Mouse (Mus musculus): ENCODE results near the gene Gm7029. TPM values are rescaled to one million over a fixed set of nuclear protein-coding genes. Genes with fewer than 3 reads are reported as not detected.
"Not testable (repeated sequence)": the region's sequence is repeated elsewhere in the genome, so short reads cannot be mapped to it uniquely, and the experiment has no call there.

The Gm7029 gene
- polyA plus RNA-seq (2015; fragmentation: Nextera tagmentation; extraction: Ambion mirVana) = not detected in 2 replicates

GRCm38 (mm10) chr17:33873537-33873936 lies at the start of gene Gm7029:
Gene Gm7029, plus strand, starts transcription at chr17:33873837.
- not testable (repeated sequence) for H3K27ac ChIP-seq; H3K36me3 ChIP-seq; H3K27me3 ChIP-seq (replicated peaks); H3K9me3 ChIP-seq; ATAC-seq (ENCODE audit: insufficient read depth, low FRiP score, low read depth); H3K4me3 ChIP-seq (replicated peaks); H3K4me2 ChIP-seq; H3K4me1 ChIP-seq; H3K9ac ChIP-seq
- WGBS = 87% methylated on average over 3 of the region's 12 CpGs

GRCm38 (mm10) chr17:33824084-33824996 lies 49.3 kb upstream of the Gm7029 start, which contains the start of the genes Rps28 and Ndufa7:
Gene Rps28, minus strand, starts transcription at chr17:33824562.
Gene Ndufa7, plus strand, starts transcription at chr17:33824572.
- peak; percentile 91 for ATAC-seq (ENCODE audit: insufficient read depth, low FRiP score, low read depth)
- Histone ChIP-seq H3K4me1 (peaks cover 27% of the 10 kb centered on the region), H3K27me3 (replicated peaks) (no peaks in the 10 kb centered on the region), H3K27ac (peak within 1 kb of the TSS; percentile 84), H3K4me3 (replicated peaks) (peak within 1 kb of the TSS; percentile 70), H3K36me3 (peaks cover 40% of the 10 kb centered on the region), H3K4me2 (peak within 1 kb of the TSS; percentile 84), H3K9ac (peak within 1 kb of the TSS; percentile 73), H3K9me3 (no peaks in the 10 kb centered on the region)
- under 1% methylated on average over 51 of the region's 51 CpGs for WGBS

- WGBS = 2% methylated on average over 6 of the region's 6 CpGs
- peaks cover 27% of the 10 kb centered on the region for H3K4me1 ChIP-seq
- H3K36me3 ChIP-seq = peaks cover 38% of the 10 kb centered on the region
- H3K9me3 ChIP-seq; ATAC-seq (ENCODE audit: insufficient read depth, low FRiP score, low read depth); H3K27me3 ChIP-seq (replicated peaks): not testable (repeated sequence)
- H3K9ac ChIP-seq = peak overlapping the region; percentile 62
- H3K27ac ChIP-seq = peak overlapping the region; percentile 84; the same call in 1 of the 2 replicates
- peak overlapping the region; percentile 71 for H3K4me2 ChIP-seq
- peak overlapping the region; percentile 70 for H3K4me3 ChIP-seq (replicated peaks)
Measured at GRCm38 (mm10) chr17:33824997-33825330, 48.7 kb upstream of the Gm7029 start.

GRCm38 (mm10) chr17:33825462-33825861 lies 48.2 kb upstream of the Gm7029 start:
- H3K9me3 ChIP-seq = no peaks in the 10 kb centered on the region
- peak overlapping the region; percentile 70 for H3K4me3 ChIP-seq (replicated peaks)
- H3K4me1 ChIP-seq = peaks cover 27% of the 10 kb centered on the region
- H3K36me3 ChIP-seq = peaks cover 38% of the 10 kb centered on the region
- WGBS = 84% methylated on average over 8 of the region's 8 CpGs
- no peak for ATAC-seq (ENCODE audit: insufficient read depth, low FRiP score, low read depth)
- H3K9ac ChIP-seq = peak overlapping the region; percentile 62; the same call in 1 of the 2 replicates
- H3K27me3 ChIP-seq (replicated peaks) = no peaks in the 10 kb centered on the region
- H3K4me2 ChIP-seq = peak overlapping the region; percentile 71
- H3K27ac ChIP-seq = no peak overlapping the region

GRCm38 (mm10) chr17:33826850-33827249 lies 46.8 kb upstream of the Gm7029 start:
- H3K4me3 ChIP-seq (replicated peaks) = no peak overlapping the region
- no peak overlapping the region for H3K4me2 ChIP-seq
- no peak overlapping the region for H3K9ac ChIP-seq
- ATAC-seq (ENCODE audit: insufficient read depth, low FRiP score, low read depth) = no peak
- no peaks in the 10 kb centered on the region for H3K9me3 ChIP-seq
- no peak overlapping the region for H3K27ac ChIP-seq
- peaks cover 33% of the 10 kb centered on the region for H3K36me3 ChIP-seq
- no peaks in the 10 kb centered on the region for H3K27me3 ChIP-seq (replicated peaks)
- WGBS = under 1% methylated on average over 3 of the region's 3 CpGs
- peaks cover 27% of the 10 kb centered on the region for H3K4me1 ChIP-seq

- 51% methylated on average over 2 of the region's 2 CpGs for WGBS
- H3K36me3 ChIP-seq = peaks cover 34% of the 10 kb centered on the region
- ATAC-seq (ENCODE audit: insufficient read depth, low FRiP score, low read depth) = peak; percentile 33; the same call in 1 of the 2 replicates
Measured at GRCm38 (mm10) chr17:33828892-33829291, 44.7 kb upstream of the Gm7029 start.

GRCm38 (mm10) chr17:33829561-33829960 lies 44.1 kb upstream of the Gm7029 start:
- Histone ChIP-seq H3K27ac (0 out of 2 replicates have a peak overlapping the region, but pooled peaks have one; percentile 23), H3K4me2 (no peak overlapping the region), H3K36me3 (peaks cover 34% of the 10 kb centered on the region), H3K9ac (no peak overlapping the region), H3K4me1 (peaks cover 9% of the 10 kb centered on the region), H3K9me3 (no peaks in the 10 kb centered on the region), H3K27me3 (replicated peaks) (no peaks in the 10 kb centered on the region), H3K4me3 (replicated peaks) (no peak overlapping the region)
- 91% methylated on average over 10 of the region's 10 CpGs for WGBS
- ATAC-seq (ENCODE audit: insufficient read depth, low FRiP score, low read depth) = no peak

More at GRCm38 (mm10) chr17:33828892-33829291, 44.7 kb upstream of the Gm7029 start:
- H3K27ac ChIP-seq = 0 out of 2 replicates have a peak overlapping the region, but pooled peaks have one; percentile 23
- H3K4me2 ChIP-seq = no peak overlapping the region
- no peak overlapping the region for H3K9ac ChIP-seq
- no peaks in the 10 kb centered on the region for H3K27me3 ChIP-seq (replicated peaks)
- no peaks in the 10 kb centered on the region for H3K9me3 ChIP-seq
- H3K4me3 ChIP-seq (replicated peaks) = no peak overlapping the region
- H3K4me1 ChIP-seq = peaks cover 9% of the 10 kb centered on the region

GRCm38 (mm10) chr17:33842966-33843795 lies 30.5 kb upstream of the Gm7029 start, which contains the start of gene Cd320:
Gene Cd320, plus strand, starts transcription at chr17:33843091.
- H3K36me3 ChIP-seq = peaks cover 6% of the 10 kb centered on the region
- H3K9ac ChIP-seq = peak within 1 kb of the TSS; percentile 35; the same call in 1 of the 2 replicates
- peak within 1 kb of the TSS; percentile 83 for H3K4me2 ChIP-seq
- under 1% methylated on average over 45 of the region's 45 CpGs for WGBS
- peak within 1 kb of the TSS; percentile 90 for H3K4me3 ChIP-seq (replicated peaks)
- ATAC-seq (ENCODE audit: insufficient read depth, low FRiP score, low read depth) = peak; percentile 89
- H3K4me1 ChIP-seq = peaks cover 9% of the 10 kb centered on the region; the same call in 1 of the 2 replicates
- H3K27me3 ChIP-seq (replicated peaks) = no peaks in the 10 kb centered on the region
- H3K9me3 ChIP-seq = no peaks in the 10 kb centered on the region
- H3K27ac ChIP-seq = peak within 1 kb of the TSS; percentile 67

GRCm38 (mm10) chr17:33844196-33844595 lies 29.4 kb upstream of the Gm7029 start:
- Histone ChIP-seq H3K9me3 (no peaks in the 10 kb centered on the region), H3K4me1 (peaks cover 9% of the 10 kb centered on the region; the same call in 1 of the 2 replicates), H3K9ac (no peak overlapping the region), H3K27me3 (replicated peaks) (no peaks in the 10 kb centered on the region), H3K4me3 (replicated peaks) (no peak overlapping the region), H3K36me3 (0 out of 2 replicates have a peak, but pooled peaks cover 5% of the 10 kb centered on the region), H3K27ac (no peak overlapping the region), H3K4me2 (peak overlapping the region; percentile 14; the same call in 1 of the 2 replicates)
- WGBS = 79% methylated on average over 1 of the region's 1 CpGs
- no peak for ATAC-seq (ENCODE audit: insufficient read depth, low FRiP score, low read depth)

- Histone ChIP-seq H3K27me3 (replicated peaks) (no peaks in the 10 kb centered on the region), H3K9me3 (no peaks in the 10 kb centered on the region), H3K4me1 (peaks cover 9% of the 10 kb centered on the region; the same call in 1 of the 2 replicates), H3K27ac (no peak overlapping the region), H3K36me3 (0 out of 2 replicates have a peak, but pooled peaks cover 5% of the 10 kb centered on the region), H3K4me2 (no peak overlapping the region), H3K9ac (no peak overlapping the region), H3K4me3 (replicated peaks) (no peak overlapping the region)
- 88% methylated on average over 8 of the region's 8 CpGs for WGBS
- no peak for ATAC-seq (ENCODE audit: insufficient read depth, low FRiP score, low read depth)
Measured at GRCm38 (mm10) chr17:33848139-33848538, 25.5 kb upstream of the Gm7029 start.

- Histone ChIP-seq H3K4me3 (replicated peaks) (no peak overlapping the region), H3K36me3 (0 out of 2 replicates have a peak, but pooled peaks cover 5% of the 10 kb centered on the region), H3K27me3 (replicated peaks) (no peaks in the 10 kb centered on the region), H3K27ac (no peak overlapping the region), H3K4me2 (no peak overlapping the region), H3K9me3 (no peaks in the 10 kb centered on the region), H3K4me1 (no peaks in the 10 kb centered on the region), H3K9ac (no peak overlapping the region)
- WGBS = 43% methylated on average over 1 of the region's 1 CpGs
- ATAC-seq (ENCODE audit: insufficient read depth, low FRiP score, low read depth) = 0 out of 2 replicates have a peak, but pooled peaks have one; percentile 53
Measured at GRCm38 (mm10) chr17:33851331-33851730, 22.3 kb upstream of the Gm7029 start.
